Comparison of ENCODE assay signal across 8 mouse cellular contexts in the genomic region with DNA sequence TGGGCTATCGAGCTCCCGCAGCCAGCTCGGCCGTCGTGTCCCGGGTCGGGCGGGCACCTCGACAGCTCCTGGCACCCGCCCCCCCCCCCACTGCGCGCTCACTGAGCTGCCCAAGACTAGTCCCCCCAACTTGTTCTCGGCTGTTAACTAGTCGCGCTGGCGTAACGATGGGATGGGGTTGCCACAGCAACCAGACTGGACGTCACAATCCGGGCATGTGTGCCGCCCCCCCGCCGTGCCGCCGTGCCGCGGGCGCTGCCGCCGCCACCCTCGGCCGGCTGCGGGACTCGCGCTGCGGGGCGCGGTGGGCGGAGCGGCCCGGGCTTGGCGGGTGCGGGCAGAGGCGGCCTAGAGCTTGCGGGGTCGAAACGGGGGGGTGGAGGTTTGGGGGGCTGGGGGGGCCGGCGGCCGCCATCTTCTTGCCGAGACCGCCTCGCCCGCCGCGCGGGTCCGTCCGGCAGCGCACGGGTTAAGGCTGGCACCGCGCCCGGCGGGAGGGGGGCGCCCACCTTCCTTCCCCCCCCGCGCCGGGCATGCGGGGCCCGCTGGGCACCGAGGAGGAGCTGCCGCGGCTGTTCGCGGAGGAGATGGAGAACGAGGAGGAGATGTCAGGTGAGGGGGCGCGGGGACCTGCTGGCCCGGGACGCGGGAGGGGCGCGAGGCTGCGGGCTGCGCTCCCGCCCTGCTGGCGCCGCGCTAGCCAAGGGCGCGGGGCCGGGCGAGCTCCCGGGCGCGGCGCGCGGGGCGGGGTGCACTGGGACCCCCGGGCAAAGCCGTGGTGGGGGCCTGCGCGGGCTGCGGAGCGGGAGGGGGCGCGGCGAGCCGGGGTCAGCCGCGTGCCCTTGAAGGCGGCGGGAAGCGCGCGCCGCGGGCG. TPM values are rescaled to one million over a fixed set of nuclear protein-coding genes. Genes with fewer than 3 reads are reported as not detected.
DNase-seq lines count a peak whose midpoint lies in the region; ATAC-seq lines count a peak whose summit lies in the region.

Gene Chd5 (plus strand): TSS at position 233 of the 874 bp plus-strand sequence.

- H3K4me1 ChIP-seq in heart, embryonic 10.5 days, result peaks cover 29% of the 10 kb centered on the region
- H3K4me1 ChIP-seq in forebrain, embryonic 11.5 days (replicated peaks; ENCODE audit: control insufficient read depth, insufficient read depth, low read length), result peaks cover 13% of the 10 kb centered on the region
- H3K4me1 ChIP-seq in neural tube, embryonic 14.5 days (ENCODE audit: control insufficient read depth, insufficient read depth, low read length), result peaks cover 13% of the 10 kb centered on the region

- H3K9me3 ChIP-seq in heart, embryonic 10.5 days, result no peaks in the 10 kb centered on the region
- H3K9me3 ChIP-seq in forebrain, embryonic 11.5 days (ENCODE audit: control insufficient read depth, low read length), result no peaks in the 10 kb centered on the region
- no peaks in the 10 kb centered on the region for H3K9me3 ChIP-seq in neural tube, embryonic 14.5 days (ENCODE audit: control insufficient read depth, low read length)

- peaks cover 92% of the 10 kb centered on the region for H3K27me3 ChIP-seq in heart, embryonic 10.5 days (ENCODE audit: insufficient read depth, poor library complexity, severe bottlenecking)
- peaks cover 30% of the 10 kb centered on the region for H3K27me3 ChIP-seq in forebrain, embryonic 11.5 days (ENCODE audit: control insufficient read depth, insufficient read depth, low read length)
- H3K27me3 ChIP-seq in neural tube, embryonic 14.5 days (ENCODE audit: control insufficient read depth, insufficient read depth, low read length), result no peaks in the 10 kb centered on the region; the same call in 1 of the 2 replicates

- H3K4me2 ChIP-seq in forebrain, embryonic 11.5 days (ENCODE audit: low read depth, low read length, severe bottlenecking), result peak within 1 kb of the TSS; percentile 100
- H3K4me2 ChIP-seq in neural tube, embryonic 14.5 days (ENCODE audit: low read depth, low read length), result peak within 1 kb of the TSS; percentile 83

- DNase-seq in heart, embryonic 10.5 days (ENCODE audit: low spot score), result no peak
- no peak for DNase-seq in heart, postnatal 4 days
- peak; percentile 62 for DNase-seq in ZHBTc4 (ENCODE audit: low read depth, low spot score)
- DNase-seq in forebrain, embryonic 11.5 days (ENCODE audit: low spot score), result no peak
- DNase-seq in left cerebral cortex, adult 8-10 months (ENCODE audit: low spot score in 2 of 2), result peak in 1 of 2 experiments; percentile 69
- DNase-seq in urinary bladder, postnatal 4 days (ENCODE audit: low spot score in 2 of 2), result no peak
- no peak for DNase-seq in spleen, adult 18-20 months

- 2% methylated on average over 118 of the region's 120 CpGs for WGBS in heart, embryonic 10.5 days
- 2% methylated on average over 80 of the region's 120 CpGs for WGBS in forebrain, embryonic 11.5 days
- 0% methylated on average over 42 of the region's 120 CpGs for WGBS in neural tube, embryonic 14.5 days

- peaks cover 25% of the 10 kb centered on the region for H3K36me3 ChIP-seq in heart, embryonic 10.5 days
- peaks cover 4% of the 10 kb centered on the region; the same call in 1 of the 2 replicates for H3K36me3 ChIP-seq in forebrain, embryonic 11.5 days (ENCODE audit: control insufficient read depth, insufficient read depth, low read length)
- H3K36me3 ChIP-seq in neural tube, embryonic 14.5 days (ENCODE audit: control insufficient read depth, insufficient read depth, low read length), result peaks cover 5% of the 10 kb centered on the region; the same call in 1 of the 2 replicates

- H3K9ac ChIP-seq in forebrain, embryonic 11.5 days (ENCODE audit: low read length), result peak within 1 kb of the TSS; percentile 63
- H3K9ac ChIP-seq in neural tube, embryonic 14.5 days (replicated peaks; ENCODE audit: low read depth, low read length), result peak within 1 kb of the TSS; percentile 86

- H3K27ac ChIP-seq in heart, embryonic 10.5 days, result peak within 1 kb of the TSS; percentile 29; the same call in 1 of the 2 replicates
- H3K27ac ChIP-seq in forebrain, embryonic 11.5 days (ENCODE audit: low read depth, low read length), result no peak within 1 kb of the TSS
- peak within 1 kb of the TSS; percentile 77 for H3K27ac ChIP-seq in neural tube, embryonic 14.5 days (ENCODE audit: low read depth, low read length)

- ATAC-seq in forebrain, embryonic 11.5 days (replicated peaks; ENCODE audit: low FRiP score), result no peak
- ATAC-seq in neural tube, embryonic 14.5 days (ENCODE audit: low read depth), result peak; percentile 54

- peak within 1 kb of the TSS; percentile 67 for H3K4me3 ChIP-seq in heart, embryonic 10.5 days
- H3K4me3 ChIP-seq in forebrain, embryonic 11.5 days (ENCODE audit: low read depth, low read length), result peak within 1 kb of the TSS; percentile 60
- peak within 1 kb of the TSS; percentile 54 for H3K4me3 ChIP-seq in neural tube, embryonic 14.5 days (ENCODE audit: low read depth, low read length)

RNA-seq across cellular contexts. Expression of gene Chd5, which starts in this region (rescaled TPM):
- polyA plus RNA-seq in heart, embryonic 10.5 days (2016; fragmentation: Nextera tagmentation; extraction: Ambion mirVana), result 0.02 TPM in 1 of 2 replicates, not detected in the other
- under 1 TPM; 0.17 to 0.18 TPM for total RNA-seq in heart, postnatal 4 days (2021)
- polyA plus RNA-seq in forebrain, embryonic 11.5 days (2014; fragmentation: Nextera tagmentation; extraction: Ambion mirVana), result 1.3 and 1.5 TPM in 2 replicates
- total RNA-seq in left cerebral cortex, adult 8-10 months (2022), result 100 to 1,000 TPM; 152 to 165 (median 162) TPM
- 38.4 and 48.5 TPM in 2 replicates for polyA plus RNA-seq in neural tube, embryonic 14.5 days (2014; fragmentation: Nextera tagmentation; extraction: Ambion mirVana)

Comparison
In these comparisons a context has a peak if more than half of its experiments do, and no peak if none do; other contexts are left out.
1. RNA of gene Chd5 (total RNA-seq): 152 to 165 TPM in left cerebral cortex, adult 8-10 months; 0.17 to 0.18 TPM in heart, postnatal 4 days; every median in the first group is over 100 times any median in the second.
2. RNA of gene Chd5 (polyA plus RNA-seq): 38.4 to 48.5 TPM in neural tube, embryonic 14.5 days; 1.3 to 1.5 TPM in forebrain, embryonic 11.5 days and 0.02 TPM in heart, embryonic 10.5 days; every median in the first group is over 10 times any median in the second.
3. Peak in every context shown above with its lines, with median percentiles within 50 percentile points of each other: H3K4me3 ChIP-seq.